Mouse (Mus musculus) ovary, postnatal 14 days (tissue): Measurements from ENCODE around the gene Oxct1.

ENCODE experiments used
- DNase-seq: peaks from one replicate; pipeline ENCODE4 v3.0.0; 2022; ENCODE audit warnings: low spot score

Oxct1 gene

DNA sequence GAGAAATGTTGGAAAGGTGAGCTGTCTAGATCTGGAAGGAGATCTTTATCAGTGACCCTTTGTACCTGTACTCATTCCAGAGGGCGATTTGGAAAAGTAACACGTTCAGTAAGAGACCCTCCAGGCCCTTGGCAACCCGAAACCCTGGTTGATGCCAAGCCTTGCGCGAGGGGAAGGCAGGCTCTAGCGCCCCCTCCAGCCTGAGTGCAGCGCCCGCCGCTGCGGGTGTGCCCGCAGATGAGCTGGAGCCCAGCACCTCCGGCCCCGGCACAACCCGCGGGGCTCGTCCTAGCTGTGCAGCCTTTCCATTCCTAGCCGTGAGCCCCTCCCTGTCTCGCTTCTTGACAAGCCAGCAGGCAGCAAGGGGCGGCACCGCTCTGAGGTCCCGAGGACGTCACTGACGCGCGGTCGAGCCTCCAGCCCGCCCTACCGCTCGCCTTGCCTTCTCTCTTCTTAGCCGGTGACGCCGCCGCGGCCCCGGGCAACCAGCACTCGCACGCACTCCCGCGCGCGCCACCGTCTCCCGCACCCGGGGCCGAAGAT, at the start of gene Oxct1:
Oxct1 (plus strand) TSS at position 153 of the 543 bp plus-strand sequence.
- DNase-seq: peak; percentile 71

DNA sequence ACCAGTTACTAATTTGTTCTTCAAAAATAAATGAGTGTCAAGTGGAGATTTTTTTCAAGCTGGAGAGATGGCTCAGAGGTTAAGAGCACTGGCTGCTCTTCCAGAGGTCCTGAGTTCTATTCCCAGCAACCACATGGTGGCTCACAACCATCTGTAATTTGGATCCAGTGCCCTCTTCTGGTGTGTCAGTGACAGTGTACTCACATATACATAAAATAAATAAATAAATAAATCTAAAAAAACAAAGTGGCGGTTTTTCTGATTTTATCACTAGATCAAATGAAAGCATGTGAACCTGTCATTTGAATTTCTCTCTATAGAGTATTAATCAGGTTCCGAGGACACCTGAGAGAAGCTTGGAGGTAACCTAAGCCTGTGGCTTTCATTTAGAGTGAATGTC, 47.9 kb upstream of the Oxct1 start:
- DNase-seq: no peak

DNA sequence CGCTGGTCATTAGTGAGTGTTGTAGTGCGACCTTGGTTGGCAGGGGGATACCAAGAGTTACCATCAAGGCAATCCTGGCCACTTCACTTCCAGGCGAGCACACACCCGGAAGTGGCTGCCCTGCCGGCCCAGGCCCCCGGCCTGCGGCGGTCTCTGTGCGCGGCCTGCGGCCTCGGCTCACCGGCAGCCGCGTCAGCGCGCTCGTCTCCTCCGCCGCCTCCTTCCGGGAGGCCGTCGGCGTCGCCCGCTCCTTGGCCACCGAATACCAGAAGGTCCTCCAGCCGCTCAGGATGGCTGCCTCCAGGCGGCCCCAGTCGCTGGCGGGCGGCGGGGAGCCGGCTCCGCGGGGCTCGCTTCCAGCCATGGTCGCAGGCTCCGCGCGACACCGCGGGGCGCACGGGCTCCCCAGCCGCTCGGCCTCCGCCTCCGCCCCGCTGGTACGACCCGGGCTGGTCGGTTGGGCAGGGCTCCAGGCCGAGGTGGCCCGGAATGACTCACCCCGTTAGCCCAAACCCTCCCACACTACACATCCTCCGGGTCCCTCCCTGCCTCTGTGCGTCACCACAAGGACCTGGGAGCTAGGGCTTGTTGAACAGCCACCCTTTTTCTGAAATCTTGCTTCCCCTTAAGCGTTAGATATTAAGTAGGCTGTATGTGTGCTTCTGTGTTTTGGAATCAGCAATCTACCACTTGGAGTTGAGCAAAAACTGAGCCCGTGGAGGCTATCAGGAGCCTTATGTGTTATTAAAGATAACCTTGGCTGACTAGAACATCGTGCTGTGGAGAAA, 46.9 kb upstream of the Oxct1 start, which contains the start of gene Fbxo4:
Fbxo4 (minus strand) TSS at position 513 of the 788 bp plus-strand sequence.
- DNase-seq: peak; percentile 76

- no peak for DNase-seq
Measured at GRCm38 (mm10) chr15:3979871-3980270, 46.3 kb upstream of the Oxct1 start.

- DNase-seq: no peak
Measured at GRCm38 (mm10) chr15:3982732-3983131, 43.5 kb upstream of the Oxct1 start.

DNA sequence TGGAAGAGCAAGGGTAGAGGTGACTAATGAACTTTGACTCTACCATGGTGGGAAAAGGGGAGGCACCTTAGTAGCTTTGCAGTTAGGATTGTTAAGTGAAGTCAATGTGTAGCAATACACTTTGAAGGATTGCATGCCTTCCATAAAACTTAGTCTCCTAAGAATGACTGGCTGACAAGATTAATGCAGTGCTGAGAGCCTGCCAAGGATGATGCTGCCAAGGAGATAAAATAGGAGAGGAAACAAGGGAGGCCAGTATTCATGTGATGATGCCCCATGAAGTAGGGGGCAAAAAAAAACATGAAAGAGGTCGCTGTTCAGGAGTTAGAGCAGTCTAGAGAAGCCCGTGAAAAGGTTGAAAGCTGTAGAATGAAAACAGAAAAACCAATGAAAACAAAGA, 41.3 kb upstream of the Oxct1 start:
- no peak for DNase-seq

DNA sequence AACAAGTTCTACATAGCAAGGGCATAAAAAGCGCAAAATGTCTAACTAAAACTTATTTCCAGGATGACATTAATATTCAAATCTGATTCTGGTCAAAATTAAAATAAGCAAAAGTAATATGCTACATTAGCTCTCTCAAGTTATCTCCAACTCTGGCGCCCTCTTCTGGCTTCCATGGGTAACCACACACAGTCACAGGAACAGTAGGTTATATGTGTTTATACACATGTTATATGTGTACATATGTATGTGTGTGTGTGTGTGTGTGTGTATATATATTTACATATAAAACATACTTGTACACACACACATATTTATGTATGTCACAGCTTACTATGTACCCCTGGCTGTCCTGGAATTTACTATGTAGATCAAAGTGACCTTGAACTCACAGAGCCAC, 38.2 kb upstream of the Oxct1 start:
- peak; percentile 17 for DNase-seq

DNA sequence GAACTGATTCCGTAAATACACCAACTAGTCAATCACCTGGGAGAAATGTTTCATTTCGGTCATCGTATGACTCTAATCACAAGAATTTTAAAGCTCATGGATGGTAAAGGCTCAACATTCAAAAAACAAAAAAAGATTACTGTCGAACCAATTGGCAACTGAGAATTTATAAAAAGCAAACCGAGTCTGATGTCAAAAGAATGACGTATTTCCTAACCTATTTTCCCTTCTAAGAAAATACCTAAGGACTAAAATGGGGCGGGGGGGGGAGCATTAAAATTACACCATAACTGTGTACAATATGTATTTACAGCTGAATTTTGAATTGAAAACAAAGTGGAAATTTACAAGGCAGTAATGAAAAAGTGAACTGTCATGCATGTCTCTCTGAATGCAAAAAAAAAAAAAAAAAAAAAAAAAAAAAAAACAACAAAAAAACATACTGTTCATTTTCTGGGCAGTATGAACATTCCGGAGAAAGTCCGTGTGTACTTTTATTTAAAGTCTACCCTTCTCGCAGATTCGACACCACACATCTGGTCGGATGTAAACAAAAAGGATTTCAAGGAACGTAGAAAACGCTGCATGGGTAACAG, 31.2 kb upstream of the Oxct1 start:
- DNase-seq: no peak

DNA sequence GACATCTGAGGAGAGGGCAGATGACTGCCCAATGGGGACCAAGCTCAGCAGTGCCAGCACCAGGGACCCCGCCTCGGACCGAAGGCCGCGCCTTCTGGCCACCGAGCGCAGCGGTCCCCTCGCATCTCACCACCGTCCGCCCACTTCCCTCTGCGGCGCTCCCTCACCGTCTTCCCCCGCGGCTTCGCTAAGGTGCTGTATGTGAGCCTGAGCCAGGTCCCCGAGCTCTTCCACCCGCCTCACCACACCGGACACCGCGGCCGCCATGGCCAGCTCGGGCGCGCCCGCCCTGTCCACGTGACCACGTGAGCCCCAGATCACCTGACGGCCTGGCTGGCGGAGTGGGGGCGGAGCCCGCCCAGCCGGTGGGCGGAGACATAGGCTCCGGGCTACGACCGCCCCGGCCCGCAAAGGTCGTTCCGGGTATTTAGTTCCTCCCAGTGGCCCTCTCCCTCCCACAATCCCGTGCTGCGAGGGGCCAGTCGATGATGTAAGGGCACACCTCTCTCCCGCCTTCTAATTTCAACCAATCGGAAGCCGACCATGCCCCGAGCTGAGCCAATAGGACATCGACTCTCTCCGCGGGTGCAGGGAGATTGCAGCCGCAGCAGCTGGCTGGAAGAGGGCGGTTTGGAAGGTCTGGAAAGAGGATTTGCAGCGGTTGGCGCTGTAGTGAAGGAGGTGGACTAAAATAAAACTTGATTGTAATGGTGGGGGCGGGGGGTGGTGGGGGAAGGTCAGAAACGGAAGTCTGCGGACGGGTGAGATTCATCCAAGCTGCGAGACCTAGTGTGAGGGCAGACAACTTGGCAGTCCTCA, 30.5 kb upstream of the Oxct1 start, which contains the start of gene AW549877:
AW549877 (minus strand) TSS at position 297 of the 819 bp plus-strand sequence.
- DNase-seq: peak; percentile 98

DNA sequence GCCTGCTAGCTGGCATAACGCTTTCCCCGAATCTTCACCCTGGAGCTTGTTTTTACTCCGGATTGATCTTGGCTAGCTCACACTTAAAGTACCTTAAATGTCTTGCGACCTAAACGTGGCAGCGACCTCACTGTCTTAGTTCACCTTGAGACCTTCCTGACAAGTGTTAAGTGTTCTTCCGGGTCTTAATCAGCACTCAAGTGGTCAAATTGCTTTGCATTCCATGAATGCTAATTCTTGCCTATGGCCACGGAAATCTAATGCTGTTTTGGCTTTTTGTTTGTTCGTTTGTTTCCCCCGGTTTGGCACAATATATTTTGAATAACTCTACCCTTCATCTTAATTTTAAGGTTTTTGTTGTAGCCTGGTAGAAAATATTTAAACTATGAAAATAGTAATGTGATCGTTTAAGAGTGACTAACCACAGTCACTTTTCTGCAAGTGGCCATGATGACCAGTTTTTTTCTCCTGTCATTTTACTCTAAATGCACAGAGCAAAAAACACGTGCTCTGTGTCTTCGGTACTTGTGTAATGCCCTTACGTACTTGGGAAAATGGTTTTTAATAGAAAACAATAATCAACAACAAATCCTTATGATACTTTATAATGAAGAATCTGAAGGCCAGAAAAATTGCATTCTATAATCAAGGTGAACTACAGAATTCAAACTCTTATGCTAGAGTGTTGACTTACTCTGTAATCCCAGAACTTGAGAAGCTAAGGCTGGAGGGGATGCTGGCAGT, 29.7 kb upstream of the Oxct1 start:
- no peak for DNase-seq

DNA sequence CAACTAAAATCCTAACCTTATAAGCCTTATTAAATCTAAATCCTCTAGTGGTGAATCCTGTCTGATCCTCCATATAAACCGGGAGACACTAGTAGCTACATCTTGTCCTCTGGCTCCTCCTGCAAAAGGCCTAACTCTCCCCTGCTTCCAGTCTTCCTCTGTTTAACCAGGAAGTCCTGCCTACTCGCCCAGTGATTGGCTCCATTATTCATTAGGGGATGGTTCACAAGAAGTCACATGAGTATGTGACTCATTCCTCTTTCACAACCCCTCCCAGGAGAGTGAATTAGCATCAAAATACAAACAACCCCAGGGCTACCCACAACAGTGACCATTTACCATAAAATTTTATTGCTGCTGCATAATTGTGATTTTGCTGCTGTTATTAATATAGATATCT, 27.0 kb upstream of the Oxct1 start:
- DNase-seq: no peak

DNA sequence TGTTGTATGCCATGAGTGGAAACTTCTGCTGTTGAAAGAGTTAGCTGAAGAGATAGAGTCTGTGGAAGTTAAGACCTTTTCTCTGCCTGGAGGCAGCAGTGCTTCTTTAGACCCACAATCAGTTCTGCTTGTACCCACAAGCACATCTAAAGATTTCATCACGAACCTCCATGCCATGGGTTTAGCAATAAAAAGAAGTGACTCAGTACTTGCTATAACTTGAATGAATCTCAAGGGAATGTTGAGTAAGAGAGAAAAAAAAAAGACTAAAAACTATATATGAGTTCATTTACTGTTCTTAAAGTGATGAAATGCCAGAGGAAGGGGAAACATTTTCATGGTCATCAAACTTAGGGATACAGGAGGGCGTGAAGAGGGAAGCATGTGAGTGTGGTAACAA, 25.6 kb upstream of the Oxct1 start:
- DNase-seq: no peak

- no peak for DNase-seq
Measured at GRCm38 (mm10) chr15:4013873-4014272, 12.3 kb upstream of the Oxct1 start.

DNA sequence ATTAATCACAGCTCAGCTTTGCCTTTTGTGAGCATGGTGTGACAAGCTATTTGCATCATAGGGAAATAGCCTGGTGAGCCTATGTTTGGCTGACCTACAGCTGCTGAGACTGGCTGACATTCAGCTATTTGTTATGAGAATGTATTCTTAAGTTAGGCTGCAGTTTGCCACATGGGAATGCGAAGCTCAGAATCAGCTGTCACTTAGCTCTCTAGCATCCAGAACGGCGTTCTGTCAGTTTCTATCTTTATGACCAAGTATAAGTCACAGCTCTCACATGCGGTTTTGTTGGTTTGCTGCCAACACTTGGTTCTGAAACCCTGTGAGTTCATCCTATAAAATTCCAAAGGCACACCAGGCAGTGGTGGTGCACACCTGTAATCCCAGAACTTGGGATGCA, 5.5 kb upstream of the Oxct1 start:
- no peak for DNase-seq

- DNase-seq: no peak
Measured at GRCm38 (mm10) chr15:4023747-4024146, 2.4 kb upstream of the Oxct1 start.

DNA sequence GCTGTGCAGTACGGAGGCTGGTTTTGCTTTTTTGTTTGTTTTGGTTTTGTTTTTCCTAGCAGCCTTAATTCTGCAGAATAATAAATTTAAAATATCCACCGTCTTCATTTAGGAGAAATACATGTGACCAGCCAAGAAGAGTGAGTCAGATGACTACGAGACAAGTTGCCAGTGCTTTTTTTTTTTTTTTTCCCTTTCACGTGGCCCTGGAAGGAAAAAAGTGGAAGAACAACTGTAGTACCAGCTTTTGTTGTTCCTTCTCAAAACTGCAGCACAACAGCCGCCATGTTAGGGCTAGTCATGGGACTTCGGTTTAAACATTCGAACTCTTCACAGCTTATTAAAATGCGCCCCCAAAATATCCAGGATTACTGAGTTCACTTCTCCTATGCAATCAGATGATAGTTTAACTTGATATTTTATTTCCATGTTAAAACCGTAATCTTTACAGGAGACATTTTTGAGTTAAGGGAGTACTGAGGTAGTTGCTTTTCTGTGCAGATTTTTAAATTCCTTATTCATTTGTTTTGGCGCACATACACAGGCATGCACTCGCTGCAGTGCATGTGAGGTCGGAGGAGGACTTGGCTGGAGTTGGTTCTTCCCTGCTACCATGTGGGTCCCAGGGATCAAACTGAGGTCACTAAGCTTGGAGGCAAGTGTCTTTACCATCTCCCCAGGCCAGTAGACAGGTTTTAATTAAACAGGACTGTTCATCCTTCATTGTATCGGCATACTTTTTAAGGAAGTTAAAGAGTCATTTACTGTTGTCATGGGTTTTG, 1.3 kb upstream of the Oxct1 start:
- no peak for DNase-seq

GRCm38 (mm10) chr15:4025508-4025904, 677 bp upstream of the Oxct1 start:
- no peak for DNase-seq

- DNase-seq: peak; percentile 73
Measured at GRCm38 (mm10) chr15:4026831-4027584, 825 bp downstream of the Oxct1 start.

DNA sequence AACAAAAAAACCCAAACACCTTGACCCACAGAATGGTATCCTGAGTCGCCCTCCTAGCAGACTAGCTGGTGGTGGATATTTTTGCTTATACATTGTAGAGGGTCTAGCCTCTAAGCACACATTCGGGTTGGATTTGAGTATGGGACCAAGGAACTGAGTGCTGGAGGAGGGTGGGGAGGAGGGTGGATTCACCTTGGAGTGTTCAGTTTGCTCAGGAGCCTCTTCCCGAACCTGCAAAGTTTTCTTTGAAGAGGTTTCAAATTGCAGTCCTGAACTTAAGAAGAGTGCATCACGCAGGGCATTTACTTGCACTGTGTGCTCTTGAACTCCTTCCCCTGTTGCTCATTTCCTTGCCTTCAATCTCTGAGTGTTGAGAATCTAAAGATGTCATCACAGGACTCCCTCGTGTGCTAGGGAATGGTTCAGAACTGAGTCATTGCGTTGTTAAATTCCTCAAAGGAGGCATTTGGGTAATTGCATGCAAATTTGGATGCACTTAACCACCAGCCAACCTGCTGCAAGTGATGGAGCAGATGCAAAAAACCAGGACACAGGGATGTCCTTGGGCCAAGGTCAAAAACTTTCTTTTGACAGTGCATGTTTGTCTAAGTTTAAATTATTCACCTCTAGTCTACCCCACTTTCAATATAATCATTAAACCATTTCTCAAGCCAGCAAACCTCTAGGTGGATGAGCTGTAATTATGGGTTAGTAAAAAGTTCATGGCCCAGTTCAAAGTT, 1.7 kb downstream of the Oxct1 start:
- no peak for DNase-seq

GRCm38 (mm10) chr15:4028411-4028700, 2.2 kb downstream of the Oxct1 start:
- DNase-seq: no peak
